In genomic region chr2:94264631-94265098, GRCm38 (mm10) we compare ENCODE assay signal across 8 mouse cellular contexts.
A peak's percentile ranks its signal among the peaks of the same experiment; 100 is the strongest.
DNase-seq lines count a peak whose midpoint lies in the region; ATAC-seq lines count a peak whose summit lies in the region.

No protein-coding gene starts in this region.

- peak overlapping the region; percentile 44 for H3K4me2 ChIP-seq in liver, embryonic 12.5 days

- peaks cover 73% of the 10 kb centered on the region for H3K27me3 ChIP-seq in liver, embryonic 12.5 days (replicated peaks)

- no peak for ATAC-seq in liver, embryonic 12.5 days
- ATAC-seq in cerebellum, adult (ENCODE audit: insufficient number of reproducible peaks, low FRiP score, low TSS enrichment), result no peak
- no peak for ATAC-seq in granulocyte monocyte progenitor cell, adult 5-6 weeks (replicated peaks; ENCODE audit: poor library complexity, severe bottlenecking)

- no peaks in the 10 kb centered on the region for H3K9me3 ChIP-seq in liver, embryonic 12.5 days (replicated peaks)

- H3K36me3 ChIP-seq in liver, embryonic 12.5 days, result no peaks in the 10 kb centered on the region

- H3K4me3 ChIP-seq in liver, embryonic 12.5 days, result no peak overlapping the region

- no peak overlapping the region for H3K27ac ChIP-seq in liver, embryonic 12.5 days

- DNase-seq in cerebellum, postnatal 14 days, result peak; percentile 51 to 57
- no peak for DNase-seq in cerebellum, adult 11-12 months
- DNase-seq in right cerebral cortex, postnatal 4 days, result peak; percentile 47
- DNase-seq in right cerebral cortex, postnatal 14 days, result no peak
- no peak for DNase-seq in urinary bladder, postnatal 25 days (ENCODE audit: low spot score)

- no peak overlapping the region for H3K9ac ChIP-seq in liver, embryonic 12.5 days

- H3K4me1 ChIP-seq in liver, embryonic 12.5 days, result peaks cover 9% of the 10 kb centered on the region; the same call in 1 of the 2 replicates

- 2% methylated on average over 12 of the region's 12 CpGs for WGBS in liver, embryonic 12.5 days (ENCODE audit: insufficient replicate concordance)

Comparison
In these comparisons a context has a peak if more than half of its experiments do, and no peak if none do; other contexts are left out.
1. DNase-seq: peak in cerebellum, postnatal 14 days (2 of 2) and right cerebral cortex, postnatal 4 days (single experiment); none in cerebellum, adult 11-12 months (single experiment), right cerebral cortex, postnatal 14 days (single experiment) and urinary bladder, postnatal 25 days (single experiment).